Mouse (Mus musculus): Measurements from ENCODE around the gene Rilpl1.

GRCm38 (mm10) chr5:124575467-124575866 lies 44.3 kb upstream of the Rilpl1 start:
- no peak for TF ChIP-seq POLR2A (IDR thresholded peaks at IDR 0.05; ENCODE audit: borderline replicate concordance, low read depth, low read length)
- TF ChIP-seq CTCF (IDR thresholded peaks at IDR 0.05; ENCODE audit: low read depth, low read length): no peak

Data from bone marrow macrophage, adult 2 months (primary cell).